ENCODE assay signal across 8 mouse cellular contexts in the genomic region with DNA sequence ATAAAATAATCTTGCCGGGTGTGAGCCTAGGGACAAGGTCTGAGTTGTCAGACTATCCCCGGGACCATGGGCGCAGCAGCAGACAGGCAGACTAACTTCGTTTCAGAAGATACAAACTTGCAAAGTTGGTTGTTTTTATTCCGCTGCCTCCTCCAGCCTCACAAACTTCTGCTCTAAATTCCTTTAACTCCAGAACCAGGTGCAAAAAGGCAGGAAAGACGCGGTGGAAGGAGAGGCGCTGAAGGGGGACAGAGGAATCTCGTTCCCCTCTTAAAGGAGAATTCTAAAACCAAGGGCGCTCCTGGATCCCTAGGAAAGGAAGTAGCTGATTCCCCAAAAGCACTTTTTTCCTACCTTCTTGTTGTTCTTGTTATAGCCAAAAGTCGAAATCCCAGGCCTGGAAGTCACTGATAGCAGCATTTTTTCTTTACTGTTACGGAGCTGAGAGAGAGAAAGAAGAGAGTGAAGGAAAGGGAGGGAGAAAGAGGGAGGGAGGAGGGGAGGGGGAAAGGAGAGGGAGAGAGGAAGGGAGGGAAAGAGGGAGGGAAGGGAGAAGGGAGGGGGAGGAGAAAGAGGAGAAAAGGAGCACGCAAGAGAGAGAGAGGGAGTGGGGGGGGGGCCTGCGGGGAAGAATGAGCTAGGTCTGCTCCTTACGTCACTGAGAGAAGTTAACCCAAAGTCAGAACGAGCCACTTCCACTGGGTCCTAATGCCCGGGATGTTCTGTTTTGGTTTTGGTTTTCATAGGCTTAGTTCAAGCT. TPM values are rescaled to one million over a fixed set of nuclear protein-coding genes. Genes with fewer than 3 reads are reported as not detected.
A peak's percentile ranks its signal among the peaks of the same experiment; 100 is the strongest.
DNase-seq lines count a peak whose midpoint lies in the region; ATAC-seq and TF ChIP-seq lines count a peak whose summit lies in the region.

No protein-coding gene starts in this region.

- peaks cover 12% of the 10 kb centered on the region; the same call in 1 of the 2 replicates for H3K79me2 ChIP-seq in liver, adult 2 months (ENCODE audit: control insufficient read depth, insufficient read depth, low read length)

- H3K36me3 ChIP-seq in embryonic facial prominence, embryonic 15.5 days: no peaks in the 10 kb centered on the region
- no peaks in the 10 kb centered on the region for H3K36me3 ChIP-seq in heart, embryonic 12.5 days
- no peaks in the 10 kb centered on the region for H3K36me3 ChIP-seq in kidney, embryonic 14.5 days (ENCODE audit: control insufficient read depth, insufficient read depth, low read length)
- no peaks in the 10 kb centered on the region for H3K36me3 ChIP-seq in liver, adult 2 months (ENCODE audit: control insufficient read depth, insufficient read depth, low read length)
- H3K36me3 ChIP-seq in midbrain, postnatal 0 days (ENCODE audit: insufficient read depth, low read length): no peaks in the 10 kb centered on the region
- no peaks in the 10 kb centered on the region for H3K36me3 ChIP-seq in splenic B cell, adult 2 months (ENCODE audit: control insufficient read depth, insufficient read depth, low read length, poor library complexity, severe bottlenecking)

- TF ChIP-seq POLR2A in liver, adult 2 months (IDR thresholded peaks at IDR 0.05; ENCODE audit: extremely low read depth, insufficient read depth, low read length): no peak

- no peaks in the 10 kb centered on the region for H3K9me3 ChIP-seq in embryonic facial prominence, embryonic 15.5 days (replicated peaks)
- no peaks in the 10 kb centered on the region for H3K9me3 ChIP-seq in heart, embryonic 12.5 days (replicated peaks)
- H3K9me3 ChIP-seq in kidney, embryonic 14.5 days (ENCODE audit: control insufficient read depth, low read length): no peaks in the 10 kb centered on the region
- H3K9me3 ChIP-seq in midbrain, postnatal 0 days (ENCODE audit: low read length): no peaks in the 10 kb centered on the region

- H3K9ac ChIP-seq in embryonic facial prominence, embryonic 15.5 days: peak overlapping the region; percentile 42
- peak overlapping the region; percentile 85 for H3K9ac ChIP-seq in heart, embryonic 12.5 days
- H3K9ac ChIP-seq in kidney, embryonic 14.5 days (ENCODE audit: low read depth, low read length): peak overlapping the region; percentile 65
- peak overlapping the region; percentile 70 for H3K9ac ChIP-seq in liver, adult 2 months (ENCODE audit: low read depth, low read length)
- peak overlapping the region; percentile 52 for H3K9ac ChIP-seq in midbrain, postnatal 0 days (replicated peaks; ENCODE audit: low read length, poor library complexity, severe bottlenecking)

- under 1% methylated on average over 17 of the region's 17 CpGs for WGBS in embryonic facial prominence, embryonic 15.5 days
- WGBS in heart, embryonic 12.5 days: under 1% methylated on average over 17 of the region's 17 CpGs
- WGBS in kidney, embryonic 14.5 days: under 1% methylated on average over 17 of the region's 17 CpGs
- WGBS in liver, adult 2 months: under 1% methylated on average over 17 of the region's 17 CpGs
- WGBS in midbrain, postnatal 0 days: under 1% methylated on average over 17 of the region's 17 CpGs

- no peak for TF ChIP-seq CTCF in liver, adult 2 months (IDR thresholded peaks at IDR 0.05; ENCODE audit: low read depth, low read length)
- TF ChIP-seq CTCF in midbrain, postnatal 0 days (IDR thresholded peaks at IDR 0.05): no peak

- H3K27me3 ChIP-seq in embryonic facial prominence, embryonic 15.5 days: no peaks in the 10 kb centered on the region
- H3K27me3 ChIP-seq in heart, embryonic 12.5 days (replicated peaks): no peaks in the 10 kb centered on the region
- H3K27me3 ChIP-seq in kidney, embryonic 14.5 days (ENCODE audit: control insufficient read depth, insufficient read depth, low read length): no peaks in the 10 kb centered on the region
- no peaks in the 10 kb centered on the region for H3K27me3 ChIP-seq in liver, adult 2 months (ENCODE audit: control insufficient read depth, insufficient read depth, low read length)
- H3K27me3 ChIP-seq in midbrain, postnatal 0 days (ENCODE audit: insufficient read depth, low read length): no peaks in the 10 kb centered on the region
- no peaks in the 10 kb centered on the region for H3K27me3 ChIP-seq in splenic B cell, adult 2 months (ENCODE audit: control insufficient read depth, insufficient read depth, low read length, poor library complexity, severe bottlenecking)

- peak overlapping the region; percentile 58 for H3K4me2 ChIP-seq in embryonic facial prominence, embryonic 15.5 days (replicated peaks)
- H3K4me2 ChIP-seq in heart, embryonic 12.5 days: peak overlapping the region; percentile 89
- peak overlapping the region; percentile 77 for H3K4me2 ChIP-seq in kidney, embryonic 14.5 days (replicated peaks; ENCODE audit: low read depth, low read length)
- H3K4me2 ChIP-seq in midbrain, postnatal 0 days (ENCODE audit: low read depth, low read length, poor library complexity, severe bottlenecking): peak overlapping the region; percentile 55

- H3K27ac ChIP-seq in embryonic facial prominence, embryonic 15.5 days (replicated peaks): peak overlapping the region; percentile 96
- H3K27ac ChIP-seq in heart, embryonic 12.5 days (ENCODE audit: poor library complexity, severe bottlenecking): peak overlapping the region; percentile 95
- H3K27ac ChIP-seq in kidney, embryonic 14.5 days (ENCODE audit: low read depth, low read length): peak overlapping the region; percentile 92
- H3K27ac ChIP-seq in liver, adult 2 months (replicated peaks; ENCODE audit: insufficient read depth, low read depth, low read length): peak overlapping the region; percentile 37
- peak overlapping the region; percentile 19; the same call in 1 of the 2 replicates for H3K27ac ChIP-seq in midbrain, postnatal 0 days (ENCODE audit: low read depth, low read length)

- peak; percentile 90 for ATAC-seq in embryonic facial prominence, embryonic 15.5 days (ENCODE audit: insufficient number of reproducible peaks, low FRiP score, low TSS enrichment, low read depth)
- peak; percentile 89 for ATAC-seq in heart, embryonic 12.5 days (ENCODE audit: insufficient number of reproducible peaks, low FRiP score)
- peak; percentile 88 for ATAC-seq in kidney, embryonic 14.5 days (ENCODE audit: low FRiP score, low TSS enrichment)
- peak; percentile 68; the same call in 1 of the 2 replicates for ATAC-seq in midbrain, postnatal 0 days (ENCODE audit: low FRiP score)

- peaks cover 27% of the 10 kb centered on the region for H3K4me1 ChIP-seq in embryonic facial prominence, embryonic 15.5 days
- peaks cover 34% of the 10 kb centered on the region for H3K4me1 ChIP-seq in heart, embryonic 12.5 days (replicated peaks)
- peaks cover 37% of the 10 kb centered on the region for H3K4me1 ChIP-seq in kidney, embryonic 14.5 days (ENCODE audit: control insufficient read depth, insufficient read depth, low read length)
- H3K4me1 ChIP-seq in liver, adult 2 months (ENCODE audit: control insufficient read depth, insufficient read depth, low read length): peaks cover 6% of the 10 kb centered on the region
- H3K4me1 ChIP-seq in midbrain, postnatal 0 days (ENCODE audit: insufficient read depth, low read length): peaks cover 3% of the 10 kb centered on the region; the same call in 1 of the 2 replicates

- H3K4me3 ChIP-seq in embryonic facial prominence, embryonic 15.5 days (replicated peaks): peak overlapping the region; percentile 55
- peak overlapping the region; percentile 81 for H3K4me3 ChIP-seq in heart, embryonic 12.5 days
- H3K4me3 ChIP-seq in kidney, embryonic 14.5 days (ENCODE audit: low read length): peak overlapping the region; percentile 59
- peak overlapping the region; percentile 83 for H3K4me3 ChIP-seq in liver, adult 2 months (ENCODE audit: insufficient read depth, low read depth, low read length)
- peak overlapping the region; percentile 42 for H3K4me3 ChIP-seq in midbrain, postnatal 0 days (ENCODE audit: low read depth, low read length)

- peak; percentile 87 for DNase-seq in CD4-positive helper T cell, adult 2 months (ENCODE audit: low read depth, low spot score)
- DNase-seq in adrenal gland, postnatal 36 days: peak; percentile 64 to 80
- peak; percentile 85 for DNase-seq in liver, adult 2 months (ENCODE audit: extremely low read depth, low read depth, low spot score)
- peak; percentile 85 for DNase-seq in midbrain, postnatal 0 days (ENCODE audit: low spot score)
- peak; percentile 83 for DNase-seq in splenic B cell, adult 2 months (ENCODE audit: low read depth, low spot score)

RNA-seq across cellular contexts. Expression of a gene that starts 3.9 kb away (rescaled TPM):
- 100 to 1,000 TPM in 1 of 2 experiments, 10 to 100 TPM in 1; 79.9 to 101 TPM for total RNA-seq in adrenal gland, postnatal 36 days (2021)
- polyA plus RNA-seq in embryonic facial prominence, embryonic 15.5 days (2015; fragmentation: Nextera tagmentation; extraction: Ambion mirVana): 40.1 and 41.6 TPM in 2 replicates
- polyA plus RNA-seq in heart, embryonic 12.5 days (2016; fragmentation: Nextera tagmentation; extraction: Ambion mirVana): 43.4 and 44.1 TPM in 2 replicates
- polyA plus RNA-seq in kidney, embryonic 14.5 days (2014; fragmentation: Nextera tagmentation; extraction: Ambion mirVana): 35.6 and 36.0 TPM in 2 replicates
- total RNA-seq in liver, adult 2 months (2014; rRNA removed): 8.0 and 9.6 TPM in 2 replicates
- 21.2 and 23.2 TPM in 2 replicates for polyA plus RNA-seq in liver, adult 2 months (2012; rRNA removed)
- 11.1 and 12.9 TPM in 2 replicates for total RNA-seq in midbrain, postnatal 0 days (2014; rRNA removed)
- polyA plus RNA-seq in midbrain, postnatal 0 days (2015; fragmentation: Nextera tagmentation; extraction: Ambion mirVana): 5.2 and 5.3 TPM in 2 replicates

RNA-seq across cellular contexts. Expression of a gene that starts 18.1 kb away (rescaled TPM):
- total RNA-seq in adrenal gland, postnatal 36 days (2021): 1 to 10 TPM; 1.2 to 2.4 TPM
- 2.0 and 2.5 TPM in 2 replicates for polyA plus RNA-seq in embryonic facial prominence, embryonic 15.5 days (2015; fragmentation: Nextera tagmentation; extraction: Ambion mirVana)
- 0.47 and 1.7 TPM in 2 replicates for polyA plus RNA-seq in heart, embryonic 12.5 days (2016; fragmentation: Nextera tagmentation; extraction: Ambion mirVana)
- 0.89 and 1.1 TPM in 2 replicates for polyA plus RNA-seq in kidney, embryonic 14.5 days (2014; fragmentation: Nextera tagmentation; extraction: Ambion mirVana)
- 485 and 986 TPM in 2 replicates for total RNA-seq in liver, adult 2 months (2014; rRNA removed)
- polyA plus RNA-seq in liver, adult 2 months (2012; rRNA removed): 1,667 and 2,920 TPM in 2 replicates
- total RNA-seq in midbrain, postnatal 0 days (2014; rRNA removed): 2.5 and 4.4 TPM in 2 replicates
- 1.2 and 2.5 TPM in 2 replicates for polyA plus RNA-seq in midbrain, postnatal 0 days (2015; fragmentation: Nextera tagmentation; extraction: Ambion mirVana)

RNA-seq across cellular contexts. Expression of a gene that starts 35.4 kb away (rescaled TPM):
- 10 to 100 TPM; 15.1 to 19.1 TPM for total RNA-seq in adrenal gland, postnatal 36 days (2021)
- 30.8 TPM in 2 replicates for polyA plus RNA-seq in embryonic facial prominence, embryonic 15.5 days (2015; fragmentation: Nextera tagmentation; extraction: Ambion mirVana)
- polyA plus RNA-seq in heart, embryonic 12.5 days (2016; fragmentation: Nextera tagmentation; extraction: Ambion mirVana): 35.7 and 36.4 TPM in 2 replicates
- polyA plus RNA-seq in kidney, embryonic 14.5 days (2014; fragmentation: Nextera tagmentation; extraction: Ambion mirVana): 31.1 and 34.8 TPM in 2 replicates
- total RNA-seq in liver, adult 2 months (2014; rRNA removed): 20.8 and 21.1 TPM in 2 replicates
- polyA plus RNA-seq in liver, adult 2 months (2012; rRNA removed): 30.2 and 33.1 TPM in 2 replicates
- total RNA-seq in midbrain, postnatal 0 days (2014; rRNA removed): 17.1 and 29.5 TPM in 2 replicates
- polyA plus RNA-seq in midbrain, postnatal 0 days (2015; fragmentation: Nextera tagmentation; extraction: Ambion mirVana): 21.4 and 23.0 TPM in 2 replicates

RNA-seq across cellular contexts. Expression of a gene that starts 49.5 kb away (rescaled TPM):
- total RNA-seq in adrenal gland, postnatal 36 days (2021): not detected
- polyA plus RNA-seq in embryonic facial prominence, embryonic 15.5 days (2015; fragmentation: Nextera tagmentation; extraction: Ambion mirVana): 0.23 and 0.28 TPM in 2 replicates
- polyA plus RNA-seq in heart, embryonic 12.5 days (2016; fragmentation: Nextera tagmentation; extraction: Ambion mirVana): not detected in 2 replicates
- polyA plus RNA-seq in kidney, embryonic 14.5 days (2014; fragmentation: Nextera tagmentation; extraction: Ambion mirVana): not detected in 2 replicates
- total RNA-seq in liver, adult 2 months (2014; rRNA removed): not detected in 2 replicates
- polyA plus RNA-seq in liver, adult 2 months (2012; rRNA removed): not detected in 2 replicates
- total RNA-seq in midbrain, postnatal 0 days (2014; rRNA removed): 0.22 TPM in 1 of 2 replicates, not detected in the other
- 0.13 TPM in 1 of 2 replicates, not detected in the other for polyA plus RNA-seq in midbrain, postnatal 0 days (2015; fragmentation: Nextera tagmentation; extraction: Ambion mirVana)

RNA-seq across cellular contexts. Expression of a gene that starts 55.7 kb away (rescaled TPM):
- total RNA-seq in adrenal gland, postnatal 36 days (2021): 1 to 10 TPM; 7.6 to 8.8 TPM
- polyA plus RNA-seq in embryonic facial prominence, embryonic 15.5 days (2015; fragmentation: Nextera tagmentation; extraction: Ambion mirVana): 43.8 and 48.1 TPM in 2 replicates
- 37.6 and 44.5 TPM in 2 replicates for polyA plus RNA-seq in heart, embryonic 12.5 days (2016; fragmentation: Nextera tagmentation; extraction: Ambion mirVana)
- polyA plus RNA-seq in kidney, embryonic 14.5 days (2014; fragmentation: Nextera tagmentation; extraction: Ambion mirVana): 47.8 and 68.2 TPM in 2 replicates
- total RNA-seq in liver, adult 2 months (2014; rRNA removed): 1.6 and 1.7 TPM in 2 replicates
- polyA plus RNA-seq in liver, adult 2 months (2012; rRNA removed): 0.75 and 1.1 TPM in 2 replicates
- total RNA-seq in midbrain, postnatal 0 days (2014; rRNA removed): 11.0 and 14.6 TPM in 2 replicates
- polyA plus RNA-seq in midbrain, postnatal 0 days (2015; fragmentation: Nextera tagmentation; extraction: Ambion mirVana): 7.7 and 8.1 TPM in 2 replicates

Comparison
In these comparisons a context has a peak if more than half of its experiments do, and no peak if none do; other contexts are left out.
1. Peak in every context shown above with its lines: DNase-seq, ATAC-seq, H3K4me3 ChIP-seq and H3K27ac ChIP-seq.
2. H3K27ac ChIP-seq: peak in every context shown above with its lines; median percentile 96 in embryonic facial prominence, embryonic 15.5 days; 95 in heart, embryonic 12.5 days; 92 in kidney, embryonic 14.5 days; 37 in liver, adult 2 months; 19 in midbrain, postnatal 0 days.
3. RNA of a gene that starts 18.1 kb away (polyA plus RNA-seq): 1,667 to 2,920 TPM in liver, adult 2 months; 2.0 to 2.5 TPM in embryonic facial prominence, embryonic 15.5 days, 1.2 to 2.5 TPM in midbrain, postnatal 0 days, 0.89 to 1.1 TPM in kidney, embryonic 14.5 days and 0.47 to 1.7 TPM in heart, embryonic 12.5 days; every median in the first group is over 100 times any median in the second.